Mouse (Mus musculus) left cerebral cortex, adult 2 months (tissue): ENCODE measurements at regions not wholly inside any gene's neighbourhood (a gene's known extent, or its start where the extent isn't known, plus 50 kb on each side); places are given as distances from the start of the nearest gene placed in this dataset.

Experiments used
- DNase-seq, 2 experiments: peaks; one replicate each; pipeline ENCODE4 v3.0.0; 2021 to 2022; ENCODE audit warnings: low spot score in 2 of 2, mixed read lengths in 1 of 2; ENCODE audit errors: extremely low spot score in 1 of 2
- H3K27ac ChIP-seq: fragments of 200-600 bp; 2 replicates; pipeline ENCODE4 v1.8.1; 2022
- H3K4me3 ChIP-seq: fragments of 200-600 bp; 2 replicates; pipeline ENCODE4 v1.8.1; 2022
- CTCF ChIP-seq: fragments of 200-600 bp; IDR thresholded peaks from 2 replicates; pipeline ENCODE4 v1.8.1; 2022; ENCODE audit warnings: antibody characterized with exemption, mild to moderate bottlenecking, moderate library complexity
- intact Hi-C: fragments of 180-260 bp; cut with DNase I; formaldehyde crosslinking; loops from one replicate; pipeline ENCODE4 v1.15.1; 2025

DNA sequence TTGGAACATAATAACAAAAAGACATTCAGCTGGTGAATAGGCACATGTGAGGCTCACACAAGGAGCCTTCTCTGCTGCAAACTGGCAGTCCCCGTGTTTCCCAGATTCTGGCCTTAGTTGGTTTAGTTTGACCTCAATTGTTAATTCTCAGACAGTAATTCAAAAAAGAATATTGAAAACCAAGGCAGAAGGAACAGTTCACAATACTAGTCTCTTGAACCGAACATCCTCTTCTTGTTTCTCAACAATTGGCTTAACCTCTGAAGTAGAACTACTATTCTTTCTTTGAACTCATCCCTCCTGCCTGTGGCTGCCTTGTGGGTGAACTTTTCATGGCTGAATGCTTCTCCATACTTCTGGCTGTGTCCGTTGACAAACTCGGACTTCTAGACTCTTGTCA is 110.4 kb upstream of the Neil3 start:
- Histone ChIP-seq H3K27ac (no peak overlapping the region), H3K4me3 (no peak overlapping the region)
- intact Hi-C loops: no loop called here
- TF ChIP-seq CTCF: no peak
- no peak for DNase-seq

DNA sequence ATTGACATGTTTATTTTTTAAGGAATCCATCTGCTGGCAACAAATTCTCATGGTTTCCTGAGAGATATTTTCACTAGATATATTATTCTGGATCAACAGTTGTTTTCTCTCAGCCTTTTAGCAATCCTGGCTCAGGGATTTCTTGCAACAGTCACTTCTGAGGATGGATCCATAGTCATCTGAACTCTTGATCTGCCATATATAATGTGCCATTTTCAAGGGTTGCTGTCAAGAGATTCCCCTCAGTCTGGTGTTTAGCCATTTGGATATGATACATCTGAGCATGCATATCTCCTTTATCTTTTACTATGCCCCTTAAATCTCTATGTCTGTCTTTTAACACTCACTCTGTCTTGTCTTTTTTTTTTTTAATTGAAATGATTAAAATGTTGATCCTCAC is 130.3 kb upstream of the Neil3 start:
- intact Hi-C loops: no loop called here
- no peak overlapping the region for H3K4me3 ChIP-seq
- no peak overlapping the region for H3K27ac ChIP-seq
- TF ChIP-seq CTCF: no peak
- no peak for DNase-seq

DNA sequence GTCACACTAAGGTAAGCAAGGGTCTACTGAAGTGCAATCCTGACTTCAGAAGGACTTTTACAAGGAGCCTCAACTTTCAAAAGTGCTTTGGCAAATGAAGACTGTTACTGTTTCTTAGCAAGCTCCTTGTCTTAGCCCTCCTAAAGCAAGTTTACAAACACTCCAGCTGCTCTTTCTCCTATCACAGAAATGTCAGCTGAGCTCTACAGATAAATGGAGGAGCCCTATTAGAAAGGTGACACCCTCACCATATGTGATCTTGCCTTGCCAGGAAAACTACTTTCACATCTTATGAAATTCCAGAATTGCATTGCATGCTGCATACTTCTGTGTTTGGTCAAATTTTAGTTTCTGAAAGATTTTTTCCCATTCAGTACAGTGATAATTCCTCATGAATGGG is 136.6 kb upstream of the Neil3 start:
- TF ChIP-seq CTCF: no peak
- intact Hi-C loops: no loop called here
- H3K4me3 ChIP-seq: no peak overlapping the region
- no peak overlapping the region for H3K27ac ChIP-seq
- DNase-seq: no peak

DNA sequence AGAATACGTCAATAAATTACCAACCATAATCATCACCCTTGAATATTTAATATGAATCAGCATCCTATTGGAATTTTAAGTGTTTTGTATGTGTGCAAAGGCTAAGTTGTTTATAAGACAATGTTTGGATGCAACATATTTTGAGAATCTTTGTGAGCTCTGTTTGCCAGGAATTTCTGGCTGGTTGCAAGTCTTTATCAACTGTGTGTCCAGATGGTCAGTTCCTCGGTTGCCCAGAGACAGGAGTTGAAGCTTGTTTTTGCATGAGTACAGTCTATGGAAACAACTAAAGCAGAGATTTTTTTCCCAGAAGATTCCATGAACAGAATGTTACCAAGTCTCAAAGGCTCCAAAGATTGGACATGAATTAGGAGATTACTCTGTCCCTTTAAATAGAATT is 142.0 kb upstream of the Neil3 start:
- no peak for DNase-seq
- intact Hi-C loops: no loop called here
- no peak overlapping the region for H3K4me3 ChIP-seq
- no peak for TF ChIP-seq CTCF
- no peak overlapping the region for H3K27ac ChIP-seq

DNA sequence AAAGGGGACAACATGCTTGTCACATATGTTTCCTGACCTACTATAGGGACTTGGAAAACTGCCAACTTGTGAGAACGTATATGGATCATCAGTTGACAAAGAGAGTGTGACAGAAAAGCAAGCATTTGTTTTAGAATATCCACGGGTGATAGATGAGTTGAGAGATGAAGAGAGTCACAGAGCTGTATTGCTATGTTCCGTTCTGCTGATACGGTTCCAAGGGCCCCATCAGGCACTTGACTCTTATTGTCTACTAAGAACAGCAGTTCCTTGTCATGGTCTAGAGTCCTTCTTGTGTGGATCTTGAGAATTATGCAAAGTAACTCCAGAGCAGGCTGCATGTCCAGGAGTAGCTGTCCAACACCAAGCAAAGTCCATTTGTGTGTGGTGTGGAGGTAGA is 143.0 kb upstream of the Neil3 start:
- H3K4me3 ChIP-seq: no peak overlapping the region
- no peak for DNase-seq
- intact Hi-C loops: no loop called here
- H3K27ac ChIP-seq: no peak overlapping the region
- no peak for TF ChIP-seq CTCF

DNA sequence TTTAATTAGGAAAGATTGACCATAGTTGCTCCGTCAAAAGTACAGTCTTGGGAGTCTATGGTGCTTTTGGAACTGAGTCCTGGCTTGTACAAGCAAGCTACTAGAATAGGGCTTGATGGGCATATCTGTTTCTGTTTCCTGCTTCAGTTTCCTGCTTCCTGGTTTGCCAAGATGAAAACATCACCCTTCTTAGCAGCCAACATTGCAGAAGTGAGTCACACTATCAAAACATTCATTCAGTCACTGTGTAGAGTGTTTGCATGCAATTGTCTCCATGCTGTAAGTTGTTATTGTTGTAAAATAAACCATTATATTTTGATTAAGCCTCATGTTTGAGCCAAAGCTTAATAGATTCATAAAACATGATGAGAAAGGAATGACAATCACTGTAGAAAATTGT is 149.3 kb upstream of the Neil3 start:
- intact Hi-C loops: no loop called here
- Histone ChIP-seq H3K27ac (no peak overlapping the region), H3K4me3 (no peak overlapping the region)
- no peak for TF ChIP-seq CTCF
- DNase-seq: no peak

DNA sequence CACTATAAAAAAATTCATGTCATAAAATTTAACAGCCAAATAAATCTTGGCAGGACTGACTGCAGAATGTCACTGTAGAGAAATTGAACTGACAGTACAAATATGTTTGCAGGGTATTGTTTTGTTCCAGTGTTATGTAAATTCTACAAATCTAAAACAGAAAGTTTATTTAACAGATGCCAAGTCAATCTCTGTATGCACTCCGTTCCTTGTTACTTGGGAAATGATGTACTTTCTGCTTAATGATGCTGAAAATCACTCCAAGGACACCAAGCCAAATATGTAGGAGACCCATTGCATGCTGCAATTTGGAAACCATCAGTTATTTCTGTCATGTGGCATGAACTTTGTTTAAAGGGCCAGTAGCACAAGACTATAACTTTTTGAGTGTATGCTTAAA is 182.3 kb upstream of the Neil3 start:
- intact Hi-C loops: no loop called here
- TF ChIP-seq CTCF: no peak
- DNase-seq: no peak
- H3K4me3 ChIP-seq: no peak overlapping the region
- no peak overlapping the region for H3K27ac ChIP-seq

DNA sequence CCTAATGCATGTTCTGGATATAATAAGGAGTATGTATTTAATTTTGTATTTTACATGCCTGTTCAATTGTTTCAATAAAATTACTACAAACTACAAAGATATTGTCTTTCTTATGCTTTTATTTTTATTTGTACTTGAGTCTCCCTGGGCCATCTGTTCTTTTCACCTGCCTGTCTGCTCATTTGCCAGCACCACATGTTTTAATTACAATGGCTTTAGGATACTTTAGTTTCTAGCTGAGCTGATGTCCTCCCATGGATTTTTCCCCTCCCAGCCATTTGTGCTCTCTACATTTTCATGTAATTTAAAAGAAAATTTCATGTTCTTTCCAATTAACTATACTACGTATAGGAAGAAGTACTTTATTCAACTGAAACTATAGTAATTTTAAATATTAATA is 188.5 kb upstream of the Neil3 start:
- no peak overlapping the region for H3K4me3 ChIP-seq
- DNase-seq: no peak
- intact Hi-C loops: no loop called here
- no peak for TF ChIP-seq CTCF
- no peak overlapping the region for H3K27ac ChIP-seq

DNA sequence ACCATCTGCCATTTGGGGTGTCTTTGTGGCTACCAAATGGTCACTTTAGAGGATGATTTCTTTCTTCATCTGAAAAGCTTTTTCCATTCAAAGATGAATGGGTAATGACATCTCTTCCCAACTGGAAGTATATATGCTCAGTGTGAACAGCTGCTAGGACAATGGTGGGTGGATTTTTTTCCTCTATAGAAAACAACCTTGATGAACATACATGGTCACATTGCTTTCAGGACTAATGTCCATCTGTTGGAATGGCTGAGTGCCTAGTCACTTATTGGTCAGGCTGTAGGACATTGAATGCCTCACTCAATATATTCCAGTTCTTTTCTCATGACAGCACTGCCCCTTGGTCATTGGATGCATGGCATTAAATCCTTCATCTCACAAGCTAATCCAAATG is 209.0 kb upstream of the Neil3 start:
- H3K4me3 ChIP-seq: no peak overlapping the region
- no peak for DNase-seq
- no peak overlapping the region for H3K27ac ChIP-seq
- intact Hi-C loops: no loop called here
- no peak for TF ChIP-seq CTCF

DNA sequence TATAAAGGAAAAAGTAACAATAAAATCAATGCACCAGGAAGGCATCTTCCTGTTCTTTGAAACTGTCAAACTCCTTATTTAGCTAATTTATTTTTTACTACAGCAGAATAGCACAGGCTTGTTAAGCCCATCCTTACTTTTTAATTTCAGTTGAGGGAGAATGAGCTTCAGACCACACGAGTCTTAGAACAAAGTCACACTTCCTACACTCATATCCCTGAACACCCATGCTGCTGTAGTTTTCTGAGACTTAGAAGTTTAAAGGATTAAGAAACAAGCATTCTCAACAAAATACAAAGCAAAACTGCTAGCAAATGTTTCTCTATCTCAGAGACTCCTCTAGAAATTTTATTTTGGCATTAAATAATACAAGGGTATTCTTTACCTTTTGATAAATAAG is 208.8 kb upstream of the Vegfc start:
- Histone ChIP-seq H3K4me3 (no peak overlapping the region), H3K27ac (no peak overlapping the region)
- DNase-seq: no peak
- intact Hi-C loops: loop anchor here (2.0 to 5.0 kb wide), 2 partner anchors 208 to 289 kb away; partner anchors contain the start of gene Vegfc
- TF ChIP-seq CTCF: no peak

DNA sequence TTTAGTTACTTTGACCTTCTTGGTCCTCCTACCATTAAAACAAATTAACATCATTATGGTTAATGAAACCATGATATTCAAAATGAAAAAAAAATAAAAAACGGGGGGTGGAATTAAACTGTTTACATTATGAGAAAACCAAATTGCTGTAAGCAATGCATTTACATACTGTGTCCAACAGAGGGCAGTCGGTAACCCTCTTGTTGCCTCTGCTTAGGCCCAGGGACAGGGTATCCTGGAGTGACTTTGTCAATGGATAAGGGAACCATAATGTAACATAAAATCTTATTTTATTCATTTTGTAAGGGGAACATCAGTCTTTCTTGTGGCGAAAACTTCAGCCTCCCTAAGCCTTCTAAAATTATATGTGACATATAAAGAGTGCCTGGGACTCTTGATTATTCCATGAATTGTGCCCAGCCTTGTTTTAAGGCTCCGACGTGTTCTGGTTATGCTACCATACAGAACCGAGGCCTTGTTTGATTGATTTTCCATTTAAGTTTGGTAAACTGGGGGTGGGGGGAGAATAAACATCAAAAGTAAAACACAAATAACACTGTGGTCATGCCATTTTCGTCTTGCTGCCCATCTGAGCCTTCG is 207.3 kb upstream of the Vegfc start:
- Histone ChIP-seq H3K27ac (no peak overlapping the region), H3K4me3 (no peak overlapping the region)
- DNase-seq: no peak
- intact Hi-C loops: loop anchor here (1.0 to 5.0 kb wide), 3 partner anchors 207 to 623 kb away; partner anchors contain the start of gene Vegfc
- TF ChIP-seq CTCF: peak; percentile 81

DNA sequence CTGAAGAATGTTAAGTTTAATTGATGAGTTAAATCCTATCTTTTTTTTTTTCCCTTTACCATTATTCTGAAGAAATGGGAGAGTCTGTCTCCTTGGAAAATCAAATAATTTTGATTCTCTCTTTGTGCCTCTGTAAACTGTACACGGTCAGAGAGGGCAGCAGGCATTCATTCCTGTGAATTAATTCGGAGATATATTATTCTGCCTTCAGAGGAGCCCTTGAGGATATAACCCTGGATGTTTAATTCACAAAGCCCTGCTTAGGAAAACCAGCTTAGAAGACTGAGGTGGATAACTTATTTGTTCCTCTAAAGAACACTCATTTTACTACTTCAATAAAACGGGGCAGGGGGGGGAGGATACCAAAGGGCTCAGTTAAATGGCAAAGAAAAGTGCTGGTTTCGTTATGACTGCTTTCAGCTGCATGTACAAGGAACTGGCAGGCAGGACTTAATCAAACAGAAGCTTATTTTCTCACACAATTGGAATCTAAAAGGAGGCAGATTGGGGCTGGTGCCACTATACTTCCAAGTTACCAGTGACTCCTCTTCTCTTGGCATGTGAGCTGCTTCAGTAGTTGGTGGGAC is 205.3 kb upstream of the Vegfc start:
- TF ChIP-seq CTCF: no peak
- H3K4me3 ChIP-seq: no peak overlapping the region
- intact Hi-C loops: no loop called here

DNA sequence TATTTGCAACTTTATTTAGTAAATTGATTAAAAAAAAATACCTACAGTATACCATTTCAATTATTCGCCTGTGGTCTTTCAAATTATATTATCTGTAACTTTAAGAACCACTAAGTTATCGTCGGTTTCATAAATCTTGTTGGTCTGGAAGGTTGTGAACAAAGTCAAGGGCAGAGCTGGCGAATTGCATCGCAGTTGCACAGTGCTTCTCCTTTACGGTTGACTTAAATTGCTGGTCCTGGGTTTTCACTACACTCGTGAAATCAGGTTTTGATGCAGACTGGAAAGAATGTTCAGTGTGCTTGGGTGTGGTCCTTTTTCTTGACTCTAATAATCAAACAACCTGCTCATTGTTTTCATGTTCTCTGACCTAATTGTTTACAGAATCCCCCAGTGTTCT is 198.6 kb upstream of the Vegfc start:
- Histone ChIP-seq H3K27ac (no peak overlapping the region), H3K4me3 (no peak overlapping the region)
- intact Hi-C loops: no loop called here
- TF ChIP-seq CTCF: no peak
- no peak for DNase-seq

More for the DNA sequence above, 205.3 kb upstream of the Vegfc start:
- H3K27ac ChIP-seq: no peak overlapping the region
- no peak for DNase-seq
